Mouse (Mus musculus) midbrain, embryonic 12.5 days (tissue): ENCODE results near the gene Pcf11. TPM values are rescaled to one million over a fixed set of nuclear protein-coding genes. Genes with fewer than 3 reads are reported as not detected.

Source experiments
- ATAC-seq: fragments of 200-750 bp; cut with Nextera tagmentation; 2 replicates; pipeline ENCODE4 v1.8.0; 2017; ENCODE audit warnings: low read depth, moderate TSS enrichment, moderate library complexity; ENCODE audit not compliant: low FRiP score
- H3K27ac ChIP-seq: fragments of 300-500 bp; sonication (generic); replicated peaks from 2 replicates; pipeline ENCODE4 v1.5.1; 2016; ENCODE audit warnings: mild to moderate bottlenecking
- H3K27me3 ChIP-seq: fragments of 300-500 bp; sonication (generic); 2 replicates; pipeline ENCODE4 v1.6.1; 2016; ENCODE audit warnings: mild to moderate bottlenecking
- H3K36me3 ChIP-seq: fragments of 300-500 bp; sonication (generic); 2 replicates; pipeline ENCODE4 v1.6.1; 2016
- H3K4me1 ChIP-seq: fragments of 300-500 bp; sonication (generic); 2 replicates; pipeline ENCODE4 v1.6.1; 2016
- H3K4me2 ChIP-seq: fragments of 300-500 bp; sonication (generic); replicated peaks from 2 replicates; pipeline ENCODE4 v1.6.1; 2016; ENCODE audit warnings: mild to moderate bottlenecking, moderate library complexity
- H3K4me3 ChIP-seq: fragments of 300-500 bp; sonication (generic); 2 replicates; pipeline ENCODE4 v1.5.1; 2016; ENCODE audit warnings: mild to moderate bottlenecking
- H3K9ac ChIP-seq: fragments of 300-500 bp; sonication (generic); replicated peaks from 2 replicates; pipeline ENCODE4 v1.6.1; 2016; ENCODE audit warnings: mild to moderate bottlenecking, moderate library complexity
- H3K9me3 ChIP-seq: fragments of 300-500 bp; sonication (generic); 2 replicates; pipeline ENCODE4 v1.6.1; 2016; ENCODE audit warnings: mild to moderate bottlenecking
- WGBS: fragments of 180-500 bp; shearing (Covaris S2); methylation state at CpG from one replicate; pipeline ENCODE4 v1.1.7; 2016; 5-methylcytosine and 5-hydroxymethylcytosine counted together
- polyA plus RNA-seq: library from polyadenylated mRNA; unstranded; fragments of >200 nt; fragmentation: Nextera tagmentation; extraction: Ambion mirVana; gene quantifications from 2 replicates; pipeline ENCODE4 v1.2.1, GENCODE M21; 2016

Gene Pcf11
- 31.2 and 33.1 TPM in 2 replicates for polyA plus RNA-seq

DNA sequence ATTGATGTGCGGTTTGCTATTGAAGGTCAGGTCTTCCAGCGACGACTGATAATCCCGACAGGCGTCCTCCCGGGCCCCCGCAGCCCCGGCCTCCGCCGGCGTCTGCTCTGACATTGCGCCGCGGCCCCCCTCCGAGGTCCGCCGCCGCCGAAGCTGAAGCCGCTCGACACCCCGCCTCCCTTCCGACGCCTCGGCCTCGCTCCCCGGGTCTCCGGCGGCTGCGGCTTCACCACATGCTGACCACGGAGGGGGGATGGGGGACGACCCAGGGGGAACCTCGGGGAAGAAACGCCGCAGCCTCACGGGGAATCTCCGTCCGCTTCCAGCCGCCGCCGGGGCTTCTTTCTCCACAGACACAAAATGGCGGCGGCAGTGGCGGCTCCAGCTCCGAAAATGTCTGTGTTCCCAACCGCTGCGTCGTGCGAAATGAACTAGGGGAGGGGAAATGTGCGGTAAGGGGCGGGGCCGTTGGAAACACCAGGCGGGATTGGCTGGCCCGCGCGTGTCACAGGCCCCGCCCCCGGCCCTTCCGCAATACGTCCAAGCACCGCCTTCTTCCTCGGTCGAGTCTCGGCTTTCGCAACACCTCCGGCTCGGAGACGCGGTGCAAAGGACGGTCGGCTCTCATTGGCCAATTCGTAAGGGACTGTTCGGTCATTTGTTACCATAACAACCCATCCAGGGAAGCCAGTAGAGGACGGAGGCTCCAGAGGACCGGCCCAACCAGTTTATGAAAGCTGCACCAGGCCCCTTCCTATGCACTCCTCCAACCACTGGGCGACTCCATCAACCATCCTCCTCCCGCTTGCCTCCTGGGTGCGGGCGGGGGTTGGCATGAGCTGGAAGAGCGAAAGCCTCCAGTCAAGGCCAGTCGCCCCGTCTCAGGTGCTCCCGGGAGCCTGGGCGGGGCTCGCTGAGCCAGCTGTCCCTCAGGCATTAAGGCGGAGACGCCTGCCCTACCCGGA lies at the start of gene Pcf11:
Pcf11 (minus strand) TSS at position 428 of the 965 bp plus-strand sequence.
- Histone ChIP-seq H3K27me3 (no peaks in the 10 kb centered on the region), H3K9ac (peak within 1 kb of the TSS; percentile 95), H3K27ac (peak within 1 kb of the TSS; percentile 95), H3K9me3 (no peaks in the 10 kb centered on the region), H3K4me3 (peak within 1 kb of the TSS; percentile 97), H3K4me2 (peak within 1 kb of the TSS; percentile 78), H3K36me3 (no peaks in the 10 kb centered on the region), H3K4me1 (peaks cover 20% of the 10 kb centered on the region)
- WGBS = under 1% methylated on average over 87 of the region's 88 CpGs
- peak; percentile 99 for ATAC-seq

DNA sequence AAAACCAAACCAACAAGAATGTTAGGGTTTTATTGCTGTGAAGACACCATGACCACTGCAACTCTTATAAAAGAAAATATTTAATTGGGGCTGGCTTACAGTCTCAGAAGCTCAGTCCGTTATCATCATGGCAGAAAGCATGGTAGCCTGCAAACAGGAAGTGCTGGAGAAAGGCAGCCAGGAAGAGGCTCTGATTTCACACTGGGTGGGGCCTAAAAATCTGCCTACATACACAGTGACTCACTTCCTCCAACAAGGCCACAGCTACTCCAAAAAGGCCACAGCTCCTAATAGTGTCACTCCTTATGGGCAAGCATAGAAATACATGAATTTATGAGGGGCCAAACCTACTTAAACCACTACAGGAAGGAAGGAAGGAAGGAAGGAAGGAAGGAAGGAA lies 45.3 kb upstream of the Pcf11 start:
- WGBS = 88% methylated on average over 1 of the region's 1 CpGs

DNA sequence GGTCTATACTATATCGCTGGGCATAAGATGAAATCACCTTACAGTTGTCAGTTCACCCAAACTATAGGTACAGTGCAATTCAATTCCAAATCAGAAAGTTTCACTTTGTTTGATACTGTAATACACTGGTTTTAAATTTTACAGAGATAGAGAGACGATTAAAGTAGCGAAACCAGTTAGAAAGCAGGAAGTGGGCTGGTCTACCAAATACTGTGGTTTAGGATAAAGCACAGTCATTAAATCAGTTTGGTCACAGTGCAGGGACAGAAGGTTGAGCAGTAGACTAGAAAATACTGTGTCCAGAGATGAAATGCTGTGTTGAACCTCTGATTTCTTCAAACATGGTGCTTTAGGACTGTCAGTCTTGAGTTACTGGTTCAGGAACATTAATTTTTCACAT lies 41.9 kb upstream of the Pcf11 start:
- Histone ChIP-seq H3K36me3 (no peaks in the 10 kb centered on the region), H3K27me3 (no peaks in the 10 kb centered on the region), H3K9ac (no peak overlapping the region), H3K4me1 (no peaks in the 10 kb centered on the region), H3K4me3 (no peak overlapping the region), H3K9me3 (no peaks in the 10 kb centered on the region), H3K27ac (no peak overlapping the region), H3K4me2 (no peak overlapping the region)
- no peak for ATAC-seq
- 89% methylated on average over 3 of the region's 3 CpGs for WGBS

More for the DNA sequence above, 45.3 kb upstream of the Pcf11 start:
- no peak for ATAC-seq
- no peaks in the 10 kb centered on the region for H3K9me3 ChIP-seq
- H3K27me3 ChIP-seq = no peaks in the 10 kb centered on the region
- no peaks in the 10 kb centered on the region for H3K36me3 ChIP-seq
- H3K4me1 ChIP-seq = no peaks in the 10 kb centered on the region
- H3K9ac ChIP-seq = no peak overlapping the region
- H3K4me2 ChIP-seq = no peak overlapping the region
- no peak overlapping the region for H3K4me3 ChIP-seq
- H3K27ac ChIP-seq = no peak overlapping the region

DNA sequence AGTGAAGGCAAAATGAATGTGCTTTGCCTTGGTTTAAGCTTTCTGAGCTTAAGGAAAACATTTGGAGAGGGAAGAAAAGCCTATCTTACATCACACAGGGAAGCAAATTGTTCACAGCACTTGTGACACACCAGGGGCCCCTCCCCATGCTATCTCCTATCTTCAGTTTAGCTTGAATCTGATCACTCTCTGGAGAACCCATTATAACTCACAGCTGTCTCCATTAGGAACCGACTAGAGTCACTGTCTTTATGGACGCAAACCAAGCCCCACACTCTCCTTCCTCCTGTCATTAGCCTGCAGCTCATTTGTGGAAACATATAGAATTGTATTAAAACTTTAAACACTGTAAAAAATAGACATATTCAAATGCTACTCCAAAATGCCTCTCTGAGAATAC lies 39.8 kb upstream of the Pcf11 start:
- WGBS = 48% methylated on average over 2 of the region's 2 CpGs
- no peak overlapping the region for H3K4me2 ChIP-seq
- no peaks in the 10 kb centered on the region for H3K9me3 ChIP-seq
- ATAC-seq = no peak
- no peaks in the 10 kb centered on the region for H3K4me1 ChIP-seq
- no peaks in the 10 kb centered on the region for H3K36me3 ChIP-seq
- H3K27ac ChIP-seq = no peak overlapping the region
- H3K27me3 ChIP-seq = no peaks in the 10 kb centered on the region
- H3K4me3 ChIP-seq = no peak overlapping the region
- H3K9ac ChIP-seq = no peak overlapping the region

DNA sequence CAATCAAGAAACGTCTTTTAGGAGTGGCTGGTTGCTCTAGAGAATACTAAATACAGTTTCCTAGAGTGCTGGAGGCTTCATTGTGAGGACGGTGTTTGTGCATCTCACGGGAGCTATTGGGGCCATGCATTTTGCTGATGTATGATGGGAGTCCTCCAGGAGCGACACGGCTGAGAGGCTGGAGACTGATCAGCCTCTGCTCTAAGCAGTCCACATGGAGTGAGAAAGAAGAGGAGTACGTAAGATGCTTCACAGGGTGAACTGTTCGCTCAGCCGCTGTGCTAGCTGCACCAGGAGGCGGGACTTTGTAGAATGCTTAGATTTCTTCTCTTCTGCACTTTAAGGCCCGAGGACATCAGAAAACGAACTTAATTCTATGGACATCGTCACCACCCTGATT lies 37.0 kb upstream of the Pcf11 start:
- H3K9me3 ChIP-seq = no peaks in the 10 kb centered on the region
- H3K4me2 ChIP-seq = no peak overlapping the region
- H3K4me3 ChIP-seq = no peak overlapping the region
- whole genome bisulfite sequencing = 79% methylated on average over 12 of the region's 12 CpGs
- H3K4me1 ChIP-seq = no peaks in the 10 kb centered on the region
- no peaks in the 10 kb centered on the region for H3K36me3 ChIP-seq
- no peak overlapping the region for H3K9ac ChIP-seq
- ATAC-seq = no peak
- H3K27me3 ChIP-seq = no peaks in the 10 kb centered on the region
- no peak overlapping the region for H3K27ac ChIP-seq

DNA sequence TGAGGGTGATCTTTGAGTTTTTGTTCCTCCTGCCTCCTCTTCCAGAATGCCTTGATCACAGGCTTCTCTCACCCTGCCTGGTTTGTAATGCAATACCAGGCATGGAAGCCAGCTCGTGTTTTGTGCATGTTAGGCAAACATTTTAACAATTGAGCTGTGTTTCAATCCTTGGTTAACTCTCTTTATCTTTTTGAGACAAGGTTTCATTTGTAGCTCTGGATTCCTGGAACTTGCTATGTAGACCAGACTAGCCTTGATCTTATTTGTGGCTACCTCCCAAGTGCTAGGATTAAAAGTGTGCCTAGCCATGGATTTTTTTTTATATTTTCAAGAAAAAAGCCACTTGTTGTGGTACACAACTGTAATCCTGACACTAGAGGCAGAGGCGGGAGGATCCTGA lies 35.8 kb upstream of the Pcf11 start:
- H3K36me3 ChIP-seq = no peaks in the 10 kb centered on the region
- H3K9ac ChIP-seq = no peak overlapping the region
- no peak overlapping the region for H3K27ac ChIP-seq
- H3K27me3 ChIP-seq = no peaks in the 10 kb centered on the region
- no peaks in the 10 kb centered on the region for H3K4me1 ChIP-seq
- no peak for ATAC-seq
- H3K4me2 ChIP-seq = no peak overlapping the region
- H3K4me3 ChIP-seq = no peak overlapping the region
- 63% methylated on average over 2 of the region's 2 CpGs for WGBS
- no peaks in the 10 kb centered on the region for H3K9me3 ChIP-seq

DNA sequence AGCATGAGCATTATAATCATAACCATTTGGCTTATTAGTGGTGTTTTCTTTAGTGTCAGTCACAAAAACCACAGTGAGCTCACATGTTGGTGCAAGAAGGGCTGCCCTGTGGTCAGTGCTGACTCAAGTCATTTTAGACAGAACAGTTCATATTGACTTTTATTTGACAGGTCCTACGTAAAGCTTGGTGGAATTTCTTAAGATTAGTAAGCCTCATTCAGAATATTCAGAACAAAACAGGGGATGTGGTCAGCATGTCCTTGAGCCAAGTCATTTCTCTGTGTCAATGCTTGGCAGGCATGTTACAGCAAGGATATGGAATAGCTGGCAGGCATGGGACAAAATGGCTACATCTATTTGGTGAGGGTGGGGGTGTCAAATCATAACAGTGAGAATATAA lies 33.9 kb upstream of the Pcf11 start:
- H3K4me1 ChIP-seq = no peaks in the 10 kb centered on the region
- ATAC-seq = no peak
- H3K27ac ChIP-seq = no peak overlapping the region
- no peaks in the 10 kb centered on the region for H3K9me3 ChIP-seq
- 78% methylated on average over 1 of the region's 1 CpGs for WGBS
- no peak overlapping the region for H3K4me2 ChIP-seq
- H3K4me3 ChIP-seq = no peak overlapping the region
- no peaks in the 10 kb centered on the region for H3K27me3 ChIP-seq
- no peak overlapping the region for H3K9ac ChIP-seq
- H3K36me3 ChIP-seq = no peaks in the 10 kb centered on the region

DNA sequence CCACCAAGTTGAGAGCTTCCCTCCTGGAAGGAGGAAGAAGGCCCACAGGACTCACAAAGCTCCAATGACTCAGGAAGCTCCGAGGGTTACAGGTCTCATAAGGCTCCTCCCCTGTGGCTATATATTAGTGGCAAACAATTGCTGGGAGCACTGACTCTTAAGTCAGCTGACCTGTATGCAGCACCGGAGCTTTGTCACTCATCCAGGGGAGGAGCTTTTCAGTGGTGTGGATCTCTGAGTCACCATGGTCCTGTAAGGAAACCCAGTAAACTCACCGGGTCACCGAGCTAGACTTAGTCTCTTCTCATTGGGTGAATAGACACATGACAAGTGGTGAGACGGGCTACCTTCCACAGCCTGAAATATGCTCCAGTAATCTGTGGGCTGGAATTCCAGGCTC lies 29.0 kb upstream of the Pcf11 start:
- no peak overlapping the region for H3K4me2 ChIP-seq
- no peaks in the 10 kb centered on the region for H3K27me3 ChIP-seq
- H3K9me3 ChIP-seq = no peaks in the 10 kb centered on the region
- H3K27ac ChIP-seq = no peak overlapping the region
- H3K4me3 ChIP-seq = no peak overlapping the region
- H3K9ac ChIP-seq = no peak overlapping the region
- H3K36me3 ChIP-seq = no peaks in the 10 kb centered on the region
- 82% methylated on average over 5 of the region's 5 CpGs for WGBS
- no peak for ATAC-seq
- H3K4me1 ChIP-seq = no peaks in the 10 kb centered on the region

DNA sequence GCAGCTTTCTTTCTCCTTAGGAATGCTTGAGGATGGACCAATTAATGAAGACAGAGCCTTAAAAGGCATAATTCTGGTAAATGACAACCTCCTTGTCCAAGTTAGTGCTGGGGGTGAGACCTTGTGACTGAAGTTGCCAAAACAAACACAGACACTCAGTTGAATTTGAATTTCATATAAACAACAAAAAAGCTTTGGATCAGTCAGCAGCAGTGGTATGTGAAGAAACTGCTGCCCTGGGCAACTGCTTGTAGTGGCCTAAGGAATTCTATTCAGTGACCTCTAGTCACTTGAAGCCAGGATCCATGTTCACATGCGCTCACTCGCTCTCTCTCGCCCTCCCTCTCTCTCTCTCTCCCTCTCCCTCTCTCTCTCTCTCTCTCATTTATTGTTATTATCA lies 26.7 kb upstream of the Pcf11 start:
- Histone ChIP-seq H3K27me3 (no peaks in the 10 kb centered on the region), H3K4me3 (no peak overlapping the region), H3K4me1 (no peaks in the 10 kb centered on the region), H3K9ac (no peak overlapping the region), H3K4me2 (no peak overlapping the region), H3K27ac (no peak overlapping the region), H3K9me3 (no peaks in the 10 kb centered on the region), H3K36me3 (no peaks in the 10 kb centered on the region)
- no peak for ATAC-seq
- 37% methylated on average over 3 of the region's 3 CpGs for WGBS

DNA sequence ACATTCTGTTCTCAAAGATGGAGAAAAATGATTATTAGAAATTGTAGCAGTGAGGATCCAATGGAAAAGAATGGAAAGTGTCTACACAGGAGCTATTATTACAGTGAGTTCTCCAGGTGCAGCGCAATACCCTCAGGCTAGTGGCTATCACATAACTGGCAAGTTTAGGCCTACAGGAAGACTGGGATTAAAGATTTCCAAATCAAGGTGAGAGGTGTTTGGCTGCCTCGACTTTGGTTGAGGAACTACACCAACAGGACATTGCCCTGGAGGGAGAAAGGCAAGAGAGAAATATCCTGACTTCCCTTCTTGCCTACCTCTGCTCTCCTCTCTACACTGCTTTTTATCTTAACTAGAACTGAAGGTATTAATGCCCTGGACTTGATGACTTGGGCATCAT lies 19.4 kb upstream of the Pcf11 start:
- no peaks in the 10 kb centered on the region for H3K27me3 ChIP-seq
- no peak overlapping the region for H3K27ac ChIP-seq
- H3K4me1 ChIP-seq = no peaks in the 10 kb centered on the region
- no peaks in the 10 kb centered on the region for H3K9me3 ChIP-seq
- H3K36me3 ChIP-seq = no peaks in the 10 kb centered on the region
- no peak overlapping the region for H3K4me2 ChIP-seq
- ATAC-seq = no peak
- 78% methylated on average over 2 of the region's 2 CpGs for WGBS
- H3K9ac ChIP-seq = no peak overlapping the region
- no peak overlapping the region for H3K4me3 ChIP-seq

DNA sequence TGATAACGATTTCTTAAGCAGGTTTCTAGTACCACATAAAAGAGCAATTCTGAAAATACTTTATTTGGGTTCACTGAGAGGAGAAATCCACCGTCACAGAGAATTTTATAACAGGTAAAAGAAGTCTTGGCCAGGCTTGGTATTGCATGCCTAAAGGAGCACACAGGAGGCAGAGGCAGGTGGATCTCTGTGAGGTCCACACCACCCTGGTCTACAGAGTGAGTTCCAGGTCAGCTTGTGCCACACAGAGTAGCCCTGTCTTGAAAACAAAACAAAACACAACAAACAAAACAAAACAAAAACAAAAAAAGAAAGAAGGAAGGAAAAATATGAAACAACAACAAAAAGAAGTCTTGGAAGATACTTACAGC lies 18.6 kb upstream of the Pcf11 start:
- Histone ChIP-seq H3K9me3 (no peaks in the 10 kb centered on the region), H3K9ac (no peak overlapping the region), H3K4me1 (no peaks in the 10 kb centered on the region), H3K4me3 (no peak overlapping the region), H3K27ac (no peak overlapping the region), H3K27me3 (no peaks in the 10 kb centered on the region), H3K36me3 (no peaks in the 10 kb centered on the region), H3K4me2 (no peak overlapping the region)
- 79% methylated on average over 2 of the region's 2 CpGs for WGBS
- no peak for ATAC-seq

DNA sequence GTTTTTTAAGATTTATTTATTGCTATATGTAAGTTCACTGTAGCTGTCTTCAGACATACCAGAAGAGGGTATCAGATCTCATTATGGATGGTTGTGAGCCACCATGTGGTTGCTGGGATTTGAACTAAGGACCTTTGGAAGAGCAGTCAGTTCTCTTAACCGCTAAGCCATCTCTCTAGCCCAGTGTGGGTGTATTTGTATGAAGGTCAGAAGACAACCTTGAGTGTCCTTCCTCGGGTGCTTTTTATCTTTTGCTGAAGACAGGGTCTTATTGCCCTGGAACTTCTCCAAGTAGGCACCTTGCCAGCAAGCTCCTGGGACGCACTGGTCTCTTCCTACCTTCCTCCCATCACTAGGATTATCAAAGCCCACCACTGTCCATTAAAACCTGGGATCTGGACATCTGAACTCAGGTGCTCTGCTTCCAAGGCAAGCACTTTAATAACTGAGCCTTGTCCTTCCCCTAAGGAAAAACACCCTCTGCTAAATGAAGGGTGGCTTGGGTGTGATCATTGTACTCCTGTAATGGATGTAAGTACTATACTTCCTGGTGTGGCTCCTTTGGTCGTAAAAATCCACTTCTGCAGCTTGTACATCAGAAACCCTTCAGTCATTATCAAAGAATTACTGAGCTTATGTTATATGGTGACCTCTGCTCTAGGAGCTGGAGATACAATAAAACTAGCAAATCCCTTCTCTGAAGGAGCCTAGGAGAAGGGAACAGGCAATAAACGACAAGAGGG lies 18.0 kb upstream of the Pcf11 start:
- WGBS = 84% methylated on average over 5 of the region's 5 CpGs
- Histone ChIP-seq H3K36me3 (no peaks in the 10 kb centered on the region), H3K9me3 (no peaks in the 10 kb centered on the region), H3K4me3 (no peak overlapping the region), H3K4me2 (no peak overlapping the region), H3K27me3 (no peaks in the 10 kb centered on the region), H3K4me1 (no peaks in the 10 kb centered on the region), H3K9ac (no peak overlapping the region), H3K27ac (no peak overlapping the region)
- no peak for ATAC-seq
